Mouse (Mus musculus): ENCODE data around the gene Auts2. TPM values are rescaled to one million over a fixed set of nuclear protein-coding genes. Genes with fewer than 3 reads are reported as not detected.

The Auts2 gene
- total RNA-seq, 1 experiment, result 9.9 TPM

DNA sequence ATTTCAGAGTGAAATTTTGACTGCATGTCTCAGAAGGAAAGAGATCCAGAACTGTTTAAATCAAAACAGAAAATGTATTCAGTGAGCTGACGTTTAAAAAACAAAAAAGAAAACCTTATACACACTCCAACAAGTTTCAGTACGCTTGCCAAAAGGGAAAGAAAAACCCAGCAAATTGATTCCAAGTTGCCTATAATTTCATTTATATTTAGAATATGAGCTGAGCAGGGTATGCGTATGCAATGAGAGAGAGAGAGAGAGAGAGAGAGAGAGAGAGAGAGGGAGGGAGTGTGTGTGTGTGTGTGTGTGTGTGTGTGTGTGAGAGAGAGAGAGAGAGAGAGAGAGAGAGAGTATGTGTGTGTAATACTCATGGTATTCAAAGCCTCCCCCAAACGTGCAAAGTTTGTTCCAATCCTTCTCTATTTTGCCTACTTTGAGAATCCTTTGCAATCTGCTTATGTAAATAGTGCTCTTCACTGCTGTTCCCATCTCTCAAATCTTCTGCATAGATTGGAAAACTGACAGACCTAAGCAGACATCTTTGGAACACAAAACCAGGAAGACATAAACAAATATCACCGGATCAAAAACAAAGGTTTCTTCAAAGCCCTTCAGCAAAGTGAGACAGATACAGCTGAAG lies 515.2 kb downstream of the Auts2 start:
- TF ChIP-seq CHD2 (IDR thresholded peaks at IDR 0.05; ENCODE audit: low read depth, low read length) (no peak), MAFK (IDR thresholded peaks at IDR 0.05; ENCODE audit: insufficient read depth, low read depth, low read length) (no peak), ZC3H11A (IDR thresholded peaks at IDR 0.05; ENCODE audit: borderline replicate concordance, low read depth, low read length) (no peak), HCFC1 (IDR thresholded peaks at IDR 0.05; ENCODE audit: borderline replicate concordance, insufficient read depth, low read length) (no peak), ZNF384 (IDR thresholded peaks at IDR 0.05; ENCODE audit: low read depth, low read length) (no peak)
- Histone ChIP-seq H3K4me3 (ENCODE audit: insufficient read depth in 1 of 2, low read depth in 1 of 2, low read length in 2 of 2, poor library complexity in 1 of 2, severe bottlenecking in 1 of 2) (no peak overlapping the region), H3K36me3 (ENCODE audit: control insufficient read depth, insufficient read depth, low read length, poor library complexity, severe bottlenecking) (no peaks in the 10 kb centered on the region), H3K4me1 (ENCODE audit: control insufficient read depth in 2 of 2, insufficient read depth in 2 of 2, low read length in 2 of 2, poor library complexity in 1 of 2) (no peaks in the 10 kb centered on the region), H3K9me3 (ENCODE audit: control insufficient read depth, insufficient read depth, low read depth, low read length) (no peaks in the 10 kb centered on the region), H3K27ac (ENCODE audit: insufficient read depth, low read depth, low read length, poor library complexity, severe bottlenecking) (no peak overlapping the region), H3K9ac (ENCODE audit: insufficient read depth, low read depth, low read length, poor library complexity, severe bottlenecking) (no peak overlapping the region)
- no peak for DNase-seq (ENCODE audit: low read depth, low spot score)
- in situ Hi-C loops (cut with MboI; ENCODE audit: low sequenced_read_pairs in 2 of 2, unreplicated experiment in 2 of 2), result no loop called here

DNA sequence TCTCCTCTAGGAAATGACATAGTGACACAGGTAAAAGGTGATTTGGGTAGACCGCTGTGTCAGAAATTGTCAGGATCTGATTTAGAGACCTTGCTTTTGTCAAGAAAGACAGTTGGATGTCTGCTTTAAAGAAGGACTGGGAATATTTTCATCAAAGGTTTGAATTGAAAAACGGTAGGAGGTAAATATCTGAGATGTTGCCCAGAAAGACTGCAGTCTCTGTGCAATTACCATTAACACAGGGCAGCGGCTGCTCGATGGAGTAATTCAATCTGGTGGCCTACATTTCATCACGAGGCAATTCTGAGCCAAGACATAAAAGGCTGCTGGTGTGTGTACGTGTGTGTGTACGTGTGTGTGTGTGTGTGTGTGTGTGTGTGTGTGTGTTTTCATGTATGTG lies 529.8 kb downstream of the Auts2 start:
- Histone ChIP-seq H3K9ac (ENCODE audit: insufficient read depth, low read depth, low read length, poor library complexity, severe bottlenecking) (no peak overlapping the region), H3K27ac (ENCODE audit: insufficient read depth, low read depth, low read length, poor library complexity, severe bottlenecking) (no peak overlapping the region), H3K9me3 (ENCODE audit: control insufficient read depth, insufficient read depth, low read depth, low read length) (no peaks in the 10 kb centered on the region), H3K4me3 (ENCODE audit: insufficient read depth in 1 of 2, low read depth in 1 of 2, low read length in 2 of 2, poor library complexity in 1 of 2, severe bottlenecking in 1 of 2) (no peak overlapping the region), H3K36me3 (ENCODE audit: control insufficient read depth, insufficient read depth, low read length, poor library complexity, severe bottlenecking) (no peaks in the 10 kb centered on the region), H3K4me1 (ENCODE audit: control insufficient read depth in 2 of 2, insufficient read depth in 2 of 2, low read length in 2 of 2, poor library complexity in 1 of 2) (no peaks in the 10 kb centered on the region)
- DNase-seq (ENCODE audit: low read depth, low spot score), result no peak
- no peak for TF ChIP-seq MAFK (IDR thresholded peaks at IDR 0.05; ENCODE audit: insufficient read depth, low read depth, low read length)
- no peak for TF ChIP-seq ZC3H11A (IDR thresholded peaks at IDR 0.05; ENCODE audit: borderline replicate concordance, low read depth, low read length)
- no peak for TF ChIP-seq ZNF384 (IDR thresholded peaks at IDR 0.05; ENCODE audit: low read depth, low read length)
- TF ChIP-seq CHD2 (IDR thresholded peaks at IDR 0.05; ENCODE audit: low read depth, low read length), result no peak
- TF ChIP-seq HCFC1 (IDR thresholded peaks at IDR 0.05; ENCODE audit: borderline replicate concordance, insufficient read depth, low read length), result no peak
- in situ Hi-C loops (cut with MboI; ENCODE audit: low sequenced_read_pairs in 2 of 2, unreplicated experiment in 2 of 2), result no loop called here

DNA sequence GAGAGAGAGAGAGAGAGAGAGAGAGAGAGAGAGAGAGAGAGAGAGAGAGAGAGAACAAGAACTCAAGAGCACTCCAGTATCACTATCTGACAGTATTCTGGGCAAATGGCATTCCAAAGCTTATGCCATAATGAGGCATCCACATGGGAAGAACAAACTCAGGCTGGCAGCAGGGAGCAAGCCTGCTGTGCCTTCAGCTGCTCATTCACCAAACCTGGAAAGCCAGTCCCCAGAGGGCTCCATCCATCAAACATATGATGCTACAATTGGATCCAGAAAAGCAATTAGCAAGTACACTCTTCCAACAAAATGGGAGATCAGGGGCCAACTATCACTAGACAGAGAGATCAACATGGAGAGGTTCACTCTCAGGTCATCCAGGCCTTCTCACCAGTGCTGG lies 531.3 kb downstream of the Auts2 start:
- DNase-seq (ENCODE audit: low read depth, low spot score), result no peak
- no peaks in the 10 kb centered on the region for H3K4me1 ChIP-seq (ENCODE audit: control insufficient read depth in 2 of 2, insufficient read depth in 2 of 2, low read length in 2 of 2, poor library complexity in 1 of 2)
- no peak overlapping the region for H3K27ac ChIP-seq (ENCODE audit: insufficient read depth, low read depth, low read length, poor library complexity, severe bottlenecking)
- no peaks in the 10 kb centered on the region for H3K9me3 ChIP-seq (ENCODE audit: control insufficient read depth, insufficient read depth, low read depth, low read length)
- no peak for TF ChIP-seq CHD2 (IDR thresholded peaks at IDR 0.05; ENCODE audit: low read depth, low read length)
- TF ChIP-seq MAFK (IDR thresholded peaks at IDR 0.05; ENCODE audit: insufficient read depth, low read depth, low read length), result no peak
- TF ChIP-seq ZNF384 (IDR thresholded peaks at IDR 0.05; ENCODE audit: low read depth, low read length), result no peak
- TF ChIP-seq HCFC1 (IDR thresholded peaks at IDR 0.05; ENCODE audit: borderline replicate concordance, insufficient read depth, low read length), result no peak
- TF ChIP-seq ZC3H11A (IDR thresholded peaks at IDR 0.05; ENCODE audit: borderline replicate concordance, low read depth, low read length), result no peak
- H3K4me3 ChIP-seq (ENCODE audit: insufficient read depth in 1 of 2, low read depth in 1 of 2, low read length in 2 of 2, poor library complexity in 1 of 2, severe bottlenecking in 1 of 2), result no peak overlapping the region
- in situ Hi-C loops (cut with MboI; ENCODE audit: low sequenced_read_pairs in 2 of 2, unreplicated experiment in 2 of 2), result no loop called here
- no peaks in the 10 kb centered on the region for H3K36me3 ChIP-seq (ENCODE audit: control insufficient read depth, insufficient read depth, low read length, poor library complexity, severe bottlenecking)
- H3K9ac ChIP-seq (ENCODE audit: insufficient read depth, low read depth, low read length, poor library complexity, severe bottlenecking), result no peak overlapping the region

DNA sequence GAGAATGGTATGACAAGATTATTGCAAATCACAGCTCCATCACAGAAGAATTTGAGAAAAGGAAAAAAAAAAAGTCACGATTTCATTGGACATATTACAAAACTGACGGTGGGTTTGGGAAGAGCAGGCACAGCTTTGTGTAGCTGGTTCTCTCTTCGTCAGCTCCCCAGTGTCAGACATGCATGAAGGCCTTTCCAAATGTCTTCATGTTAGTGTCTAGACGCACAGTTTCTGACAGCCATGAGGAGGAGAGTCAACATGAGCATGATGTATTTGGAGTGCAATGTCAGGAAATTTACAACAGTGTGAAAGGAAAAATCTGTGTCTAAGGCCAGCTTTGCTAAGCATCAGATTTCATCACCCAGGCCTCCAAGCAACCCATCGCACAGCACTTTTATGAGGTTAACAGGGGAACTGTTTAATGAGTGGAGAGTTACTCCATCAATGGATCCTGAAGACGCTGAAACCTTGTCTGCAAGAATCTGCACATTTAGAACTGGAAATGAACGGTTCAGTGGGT lies 534.4 kb downstream of the Auts2 start:
- H3K36me3 ChIP-seq (ENCODE audit: control insufficient read depth, insufficient read depth, low read length, poor library complexity, severe bottlenecking), result no peaks in the 10 kb centered on the region
- no peak for TF ChIP-seq ZC3H11A (IDR thresholded peaks at IDR 0.05; ENCODE audit: borderline replicate concordance, low read depth, low read length)
- no peak for TF ChIP-seq MAFK (IDR thresholded peaks at IDR 0.05; ENCODE audit: insufficient read depth, low read depth, low read length)
- TF ChIP-seq ZNF384 (IDR thresholded peaks at IDR 0.05; ENCODE audit: low read depth, low read length), result no peak
- TF ChIP-seq HCFC1 (IDR thresholded peaks at IDR 0.05; ENCODE audit: borderline replicate concordance, insufficient read depth, low read length), result no peak
- TF ChIP-seq CHD2 (IDR thresholded peaks at IDR 0.05; ENCODE audit: low read depth, low read length), result no peak
- H3K27ac ChIP-seq (ENCODE audit: insufficient read depth, low read depth, low read length, poor library complexity, severe bottlenecking), result no peak overlapping the region
- no peaks in the 10 kb centered on the region for H3K4me1 ChIP-seq (ENCODE audit: control insufficient read depth in 2 of 2, insufficient read depth in 2 of 2, low read length in 2 of 2, poor library complexity in 1 of 2)
- no peak overlapping the region for H3K9ac ChIP-seq (ENCODE audit: insufficient read depth, low read depth, low read length, poor library complexity, severe bottlenecking)
- no peaks in the 10 kb centered on the region for H3K9me3 ChIP-seq (ENCODE audit: control insufficient read depth, insufficient read depth, low read depth, low read length)
- in situ Hi-C loops (cut with MboI; ENCODE audit: low sequenced_read_pairs in 2 of 2, unreplicated experiment in 2 of 2), result no loop called here
- DNase-seq (ENCODE audit: low read depth, low spot score), result no peak
- no peak overlapping the region for H3K4me3 ChIP-seq (ENCODE audit: insufficient read depth in 1 of 2, low read depth in 1 of 2, low read length in 2 of 2, poor library complexity in 1 of 2, severe bottlenecking in 1 of 2)
